Mouse (Mus musculus): Measurements from ENCODE around the gene Zkscan8.

DNA sequence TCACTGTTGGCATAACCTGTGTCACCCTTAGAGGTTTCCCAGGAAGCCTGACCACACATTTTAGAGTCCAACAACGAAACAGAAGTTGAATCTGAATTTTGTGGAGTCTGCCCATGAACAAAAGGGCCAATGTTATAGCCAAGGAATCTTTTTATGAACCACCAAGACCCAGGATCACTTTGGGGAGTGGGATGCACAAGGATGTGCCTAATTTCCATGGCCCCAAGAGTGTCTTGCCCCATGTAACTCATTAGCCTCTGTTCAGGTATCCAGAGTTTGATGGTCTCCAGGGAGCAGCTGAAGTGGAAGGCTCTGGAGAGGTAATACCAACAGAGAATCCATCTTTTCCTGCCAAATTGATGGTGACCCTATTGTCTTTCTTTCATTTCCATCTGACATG is 28.9 kb upstream of the Zkscan8 start, which contains the start of gene Olfr1535:
- TF ChIP-seq POLR2A (IDR thresholded peaks at IDR 0.05; ENCODE audit: insufficient read depth, low read depth, low read length) (no peak), CTCF (IDR thresholded peaks at IDR 0.05; ENCODE audit: insufficient read depth, low read depth, low read length) (no peak)

All from olfactory bulb, adult 2 months (tissue).